Mouse (Mus musculus) T-helper 1 cell (primary cell): ENCODE results near the gene Rps6kc1.

Experiments
- in situ Hi-C: fragments of 300-600 bp; cut with MboI, MseI; formaldehyde crosslinking; loops from one replicate; pipeline ENCODE4 v1.15.1; 2025; ENCODE audit warnings: high pct_unique_total_duplicates

The Rps6kc1 gene

DNA sequence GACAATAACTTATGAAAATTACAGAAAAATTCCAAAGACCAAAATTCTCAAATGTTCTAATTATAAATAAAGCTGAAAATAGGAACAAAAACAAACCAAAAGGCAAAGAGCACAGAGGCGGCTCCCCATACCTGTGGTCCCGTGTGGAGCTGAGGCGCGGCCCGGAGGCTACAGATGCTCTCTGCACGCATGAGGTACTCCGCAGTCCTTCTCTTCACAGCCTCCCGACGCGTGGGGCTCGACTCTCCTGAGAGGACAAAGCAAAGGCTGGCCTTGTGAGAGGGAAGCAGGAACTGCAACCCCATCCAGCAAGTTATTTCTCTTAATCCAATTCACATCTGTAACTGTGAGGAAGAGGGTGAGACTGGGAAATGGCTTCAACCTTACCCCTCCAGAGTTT lies 67.2 kb downstream of the Rps6kc1 start:
- in situ Hi-C loops = no loop called here

DNA sequence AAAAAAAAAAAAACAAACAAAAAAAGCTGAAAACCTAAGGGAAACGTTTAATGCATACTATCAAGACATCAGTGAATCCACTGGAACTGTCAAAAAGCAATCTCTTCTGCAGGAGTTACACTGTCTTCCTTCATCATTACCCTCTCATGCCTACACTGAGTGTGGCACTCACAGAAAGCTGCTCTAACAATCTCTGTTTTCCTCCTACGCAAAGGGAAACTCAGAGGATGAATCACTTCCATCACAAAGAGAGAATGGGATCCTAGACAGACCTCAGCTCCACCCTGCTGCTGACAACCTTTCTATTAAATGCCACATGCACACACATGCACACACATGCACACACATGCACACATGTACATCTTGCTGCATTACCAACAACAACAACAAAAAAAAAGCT lies 75.5 kb downstream of the Rps6kc1 start:
- in situ Hi-C loops = loop anchor here (10.0 kb wide), 1 partner anchor 49 kb away; no protein-coding TSS in a partner anchor

DNA sequence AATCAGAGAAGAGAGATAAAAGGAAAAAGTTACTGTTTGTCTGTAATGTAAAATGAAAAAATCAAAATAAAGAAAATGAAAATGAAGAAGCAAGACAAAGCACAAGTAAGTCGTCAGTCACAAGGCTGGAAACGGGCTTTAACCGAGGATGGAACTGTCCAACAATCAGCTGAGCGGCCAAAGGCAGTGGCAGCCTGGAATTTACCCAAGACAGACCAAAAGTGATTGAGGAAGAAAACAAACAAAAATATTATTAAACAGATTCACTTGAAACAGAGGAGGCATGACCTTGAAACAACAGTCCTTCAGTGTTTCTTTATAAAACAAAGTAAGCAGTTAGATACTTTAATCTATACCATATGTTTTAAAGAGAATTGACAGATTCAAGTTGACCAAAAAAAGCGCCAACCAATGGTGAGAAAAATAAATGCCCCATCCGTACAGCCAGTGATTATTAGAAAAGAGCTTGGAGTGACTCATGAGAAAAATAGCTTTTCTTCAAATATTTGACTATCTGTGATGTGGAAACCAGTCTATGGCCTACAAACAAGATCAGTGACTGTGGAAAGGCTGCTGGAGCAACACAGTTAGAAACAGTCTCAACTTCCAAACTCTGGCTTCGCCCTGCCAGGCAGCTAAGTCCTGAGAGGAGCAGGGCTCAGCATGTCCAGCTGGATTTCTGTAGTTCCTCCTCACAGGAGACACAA lies 77.2 kb downstream of the Rps6kc1 start:
- in situ Hi-C loops = loop anchor here (10.0 kb wide), 1 partner anchor 50 kb away; no protein-coding TSS in a partner anchor

DNA sequence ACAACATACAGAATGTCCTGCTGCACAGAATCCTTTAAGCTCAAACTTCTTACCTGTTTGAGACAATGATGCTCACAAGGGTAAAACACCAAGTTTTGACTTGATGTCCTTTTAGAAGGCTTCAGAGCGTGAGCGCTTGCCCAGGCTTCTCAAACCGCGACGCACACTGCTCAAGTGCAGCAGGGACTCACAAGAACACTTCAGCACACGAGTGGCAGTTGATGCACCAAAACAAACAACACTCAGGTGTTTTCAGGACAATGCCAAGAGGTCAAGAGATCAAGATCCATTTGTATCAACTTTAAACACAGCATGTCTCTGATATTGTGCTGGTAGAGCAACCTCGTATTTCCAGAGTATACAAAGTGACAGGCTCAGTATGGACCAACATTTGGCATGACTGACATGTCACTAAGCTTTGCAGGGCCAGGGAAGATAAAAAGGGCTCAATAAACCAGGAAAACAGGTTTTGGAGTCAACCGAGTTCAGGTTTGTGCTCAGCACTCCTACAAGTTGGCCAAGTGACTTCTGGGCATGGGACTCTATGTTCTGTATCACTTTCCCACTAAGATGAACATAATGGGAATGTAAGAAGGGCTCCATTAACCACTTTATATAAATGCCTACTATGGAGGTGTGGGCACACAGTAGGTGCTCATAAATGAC lies 78.5 kb downstream of the Rps6kc1 start:
- in situ Hi-C loops = loop anchor here (10.0 kb wide), 1 partner anchor 52 kb away; no protein-coding TSS in a partner anchor

DNA sequence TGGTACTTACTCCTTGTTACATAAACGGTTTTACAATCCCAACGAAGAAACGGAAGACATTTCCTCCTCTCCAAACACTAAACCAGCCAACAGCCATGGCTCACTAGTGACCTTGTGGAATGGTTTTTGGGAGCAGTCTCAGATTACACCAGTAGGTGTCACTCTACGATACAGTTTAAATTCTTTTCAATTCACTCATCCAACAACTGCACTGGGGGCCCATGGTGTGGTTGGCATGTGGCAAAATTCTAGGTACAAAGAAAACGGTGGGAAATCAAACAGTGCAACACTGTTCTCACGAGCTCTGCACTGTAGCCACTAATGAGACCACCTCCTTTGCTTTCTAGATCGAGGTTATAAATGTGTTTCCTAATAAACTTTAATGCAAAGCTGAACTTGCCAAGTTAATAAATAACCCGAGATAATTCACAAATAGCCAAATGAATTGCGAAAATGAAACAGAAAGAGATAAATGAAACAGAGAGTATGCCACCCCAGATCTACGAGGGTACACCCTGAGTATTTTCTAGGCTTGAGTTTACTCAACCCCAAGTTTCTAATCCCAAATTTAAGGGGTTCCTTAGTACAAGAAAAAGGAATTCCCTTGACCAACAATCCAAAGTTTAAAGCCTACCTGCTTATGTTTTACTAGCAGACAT lies 79.6 kb downstream of the Rps6kc1 start:
- in situ Hi-C loops = loop anchor here (10.0 kb wide), 1 partner anchor 53 kb away; no protein-coding TSS in a partner anchor

DNA sequence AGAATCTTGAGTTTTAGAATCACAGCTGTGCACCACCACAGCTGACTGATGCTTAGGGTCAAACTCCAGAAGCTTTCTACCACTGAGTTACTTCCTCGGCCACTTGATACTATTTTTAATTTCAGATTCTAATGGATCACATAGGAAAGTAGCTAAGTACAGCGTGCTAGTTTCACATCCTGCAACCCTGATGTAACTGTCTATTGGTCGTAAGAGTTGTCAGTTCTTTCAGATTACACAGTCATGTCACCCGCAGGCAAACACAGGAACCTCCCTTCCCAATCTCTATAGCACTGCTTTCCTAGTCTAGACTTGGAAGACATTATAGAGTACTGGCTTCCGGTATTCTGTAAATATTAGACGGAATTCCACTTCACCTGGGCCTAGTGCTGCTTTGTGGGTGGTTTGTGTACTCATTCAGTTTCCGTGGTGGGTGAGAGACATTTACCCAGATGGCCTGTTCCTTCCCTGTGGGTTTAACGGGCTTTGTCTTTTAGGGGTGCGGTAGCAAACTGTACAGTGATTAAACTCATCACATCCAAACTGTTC lies 85.0 kb downstream of the Rps6kc1 start:
- in situ Hi-C loops = no loop called here

DNA sequence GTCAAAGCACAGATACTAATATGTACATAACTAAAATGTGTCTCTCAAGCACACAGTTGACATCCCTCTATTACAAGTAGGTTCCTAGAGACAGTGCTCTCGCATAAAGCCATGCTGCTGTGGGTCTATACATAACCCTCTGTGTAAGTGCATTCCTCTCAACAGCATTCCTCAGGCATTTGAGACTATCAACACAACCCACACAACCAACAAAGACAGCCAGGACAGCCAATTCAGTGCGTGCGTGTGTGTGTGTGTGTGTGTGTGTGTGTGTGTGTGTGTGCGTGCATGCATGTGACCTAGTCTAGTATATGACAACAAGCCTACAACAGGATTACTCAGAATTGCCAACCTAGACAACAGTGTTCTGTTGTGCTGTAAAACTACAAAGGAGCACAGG lies 87.8 kb downstream of the Rps6kc1 start:
- in situ Hi-C loops = no loop called here

DNA sequence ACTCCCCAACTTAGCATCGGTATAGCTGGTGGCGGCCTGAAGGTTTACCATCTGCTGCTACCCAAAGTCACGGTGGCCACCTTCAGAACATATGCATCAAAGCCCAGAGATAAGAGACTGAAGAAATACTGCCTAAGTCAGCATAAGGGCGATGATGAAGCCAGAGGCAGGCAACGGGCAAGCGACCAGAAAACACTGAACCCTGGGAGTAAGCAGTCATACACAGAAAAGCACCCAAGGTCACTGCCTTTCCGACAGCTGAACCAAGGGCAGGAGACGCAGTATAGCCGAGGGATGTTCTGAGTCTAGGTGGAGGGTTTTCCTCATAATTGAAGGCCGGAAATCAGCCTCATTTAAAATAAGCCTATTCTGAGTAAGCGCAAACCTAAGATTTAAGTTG lies 95.4 kb downstream of the Rps6kc1 start:
- in situ Hi-C loops = no loop called here

DNA sequence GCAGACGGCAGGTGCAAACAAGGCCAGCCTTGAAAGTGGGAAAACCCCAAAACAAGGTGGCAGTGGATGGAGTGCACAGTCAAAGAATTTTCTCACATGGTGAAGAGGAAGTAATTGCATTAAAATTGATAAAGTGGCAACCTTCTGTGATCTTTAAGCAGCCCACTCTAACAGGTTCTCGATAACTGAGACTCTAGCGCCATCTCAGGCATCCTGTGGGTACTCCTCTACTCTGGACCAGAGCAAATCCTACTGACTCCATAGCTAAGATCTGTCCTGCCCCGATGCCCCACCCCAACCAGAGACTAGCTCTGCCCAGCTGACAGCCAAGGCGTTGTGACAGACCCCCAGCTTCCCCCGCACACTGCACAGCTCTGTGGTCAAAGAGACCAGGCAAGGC lies 101.2 kb downstream of the Rps6kc1 start:
- in situ Hi-C loops = no loop called here

DNA sequence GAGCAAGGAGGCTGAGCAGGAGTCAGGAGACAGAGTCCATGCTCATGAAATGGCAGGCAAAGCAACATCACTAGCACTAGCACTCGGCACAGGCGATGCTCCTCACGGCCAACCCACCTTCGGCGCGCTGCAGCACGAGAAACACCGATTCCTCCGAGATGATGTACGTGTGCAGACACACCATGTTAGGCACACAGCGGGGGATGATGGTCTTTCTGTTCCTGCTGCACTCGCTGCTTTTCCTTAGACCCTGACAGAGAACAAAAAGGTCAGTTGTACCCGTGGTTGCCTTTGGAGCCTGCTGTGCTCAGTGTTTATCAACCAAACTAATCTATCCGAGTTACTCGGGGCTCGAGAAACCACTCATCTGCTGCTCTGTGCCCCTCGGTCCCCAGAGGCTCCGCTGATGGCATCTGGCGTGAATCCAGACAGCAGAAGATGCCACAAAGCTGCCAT lies 102.8 kb downstream of the Rps6kc1 start:
- in situ Hi-C loops = no loop called here

DNA sequence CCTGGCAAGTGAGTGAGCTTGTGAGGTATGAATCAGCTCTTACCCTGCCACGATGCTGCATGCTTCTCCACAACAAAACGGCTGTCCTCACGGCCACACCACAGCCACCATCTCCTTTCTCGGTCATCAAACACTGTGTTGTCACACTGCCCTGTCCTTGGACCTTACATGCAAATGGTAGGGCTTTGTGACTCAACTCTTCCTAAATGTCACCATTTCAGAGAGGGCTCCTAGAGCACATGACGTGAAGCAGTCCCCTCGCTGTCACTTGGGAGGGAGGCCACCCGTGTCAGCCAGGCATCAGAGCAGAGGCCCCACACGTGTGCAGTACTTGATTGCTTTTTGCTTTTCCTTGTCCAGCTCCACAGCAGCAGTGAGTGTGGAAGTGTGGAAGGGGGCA lies 104.8 kb downstream of the Rps6kc1 start:
- in situ Hi-C loops = no loop called here

DNA sequence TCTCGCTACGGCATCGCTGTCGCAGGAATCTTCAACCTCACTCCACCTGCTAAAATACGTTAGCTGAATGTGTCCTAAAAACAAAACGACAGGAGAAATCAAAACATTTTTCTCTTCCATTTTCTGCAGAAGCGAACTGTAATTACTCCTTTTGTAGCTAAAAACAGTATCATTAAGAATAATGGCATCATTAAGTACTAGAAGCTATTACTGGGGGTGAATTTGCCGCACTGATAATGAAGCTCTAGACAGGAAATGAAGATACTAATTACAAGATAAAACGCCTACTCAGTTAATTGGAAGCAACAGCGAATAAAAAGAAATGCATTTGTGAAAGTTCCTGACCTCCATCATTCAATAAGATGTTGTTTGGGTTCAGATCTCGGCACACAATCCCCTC lies 112.9 kb downstream of the Rps6kc1 start:
- in situ Hi-C loops = loop anchor here (10.0 kb wide), 1 partner anchor 1014 kb away; no protein-coding TSS in a partner anchor

DNA sequence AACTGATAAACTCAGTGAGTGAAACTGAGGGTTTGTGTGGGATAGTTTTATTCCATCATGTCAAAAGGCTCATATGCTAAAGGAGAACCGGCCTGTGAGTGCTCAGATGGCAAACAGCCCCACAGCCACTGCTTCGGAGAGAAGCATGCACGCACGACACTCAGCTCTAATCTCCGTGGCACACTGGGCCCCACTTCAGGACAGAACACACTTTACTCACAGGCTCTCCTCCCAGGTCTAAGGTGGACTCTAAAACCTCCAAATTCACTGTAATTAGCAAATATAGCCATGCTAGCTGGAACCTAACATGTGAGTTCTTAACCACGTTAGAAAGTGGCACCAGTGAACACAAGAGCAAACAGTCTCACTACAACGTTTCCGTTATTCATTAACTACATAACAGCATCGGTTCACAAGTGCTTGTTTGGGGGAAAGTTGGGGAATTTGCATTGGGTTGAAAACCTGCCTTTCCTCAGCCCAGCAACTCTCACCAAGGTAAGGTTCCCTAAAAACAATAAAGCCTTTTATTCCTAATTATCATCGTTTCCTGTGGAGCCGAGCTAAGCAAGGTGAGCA lies 114.0 kb downstream of the Rps6kc1 start:
- in situ Hi-C loops = loop anchor here (10.0 kb wide), 1 partner anchor 1013 kb away; no protein-coding TSS in a partner anchor

DNA sequence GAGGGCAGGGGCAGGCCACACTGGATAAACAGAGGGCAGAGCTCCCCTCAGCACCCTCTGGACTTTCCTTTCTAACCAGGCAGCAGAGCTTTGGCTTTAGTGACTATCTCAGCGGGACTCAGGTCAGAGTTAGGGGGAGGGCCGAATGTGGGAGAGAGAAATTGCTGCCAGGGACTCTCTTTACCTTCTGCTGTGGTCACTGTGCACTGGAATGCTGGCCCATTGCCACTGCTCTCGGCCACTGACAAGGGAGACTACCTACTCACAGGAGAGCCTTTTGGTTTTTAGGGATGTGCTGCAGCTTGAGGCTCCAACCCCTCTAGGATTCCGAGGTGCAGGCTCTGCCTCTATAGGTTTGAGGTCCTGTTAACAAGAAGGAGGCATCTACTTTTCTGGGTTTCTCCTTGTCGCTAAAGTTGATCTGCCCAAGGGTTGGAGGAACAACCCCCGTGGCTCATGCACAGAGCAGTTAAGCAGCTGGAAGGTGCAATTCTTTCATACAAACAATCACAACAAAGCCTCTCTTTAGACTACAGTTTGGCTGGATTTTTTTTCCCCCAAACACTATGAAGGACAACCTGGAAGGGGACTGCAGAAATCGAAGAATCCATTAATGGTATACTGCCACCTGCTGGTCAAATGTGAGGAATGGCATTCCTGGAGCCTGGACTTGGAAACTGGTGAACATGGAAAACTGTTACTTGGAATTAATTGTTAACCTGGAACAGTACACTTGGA lies 114.7 kb downstream of the Rps6kc1 start:
- in situ Hi-C loops = loop anchor here (10.0 kb wide), 1 partner anchor 1012 kb away; no protein-coding TSS in a partner anchor

DNA sequence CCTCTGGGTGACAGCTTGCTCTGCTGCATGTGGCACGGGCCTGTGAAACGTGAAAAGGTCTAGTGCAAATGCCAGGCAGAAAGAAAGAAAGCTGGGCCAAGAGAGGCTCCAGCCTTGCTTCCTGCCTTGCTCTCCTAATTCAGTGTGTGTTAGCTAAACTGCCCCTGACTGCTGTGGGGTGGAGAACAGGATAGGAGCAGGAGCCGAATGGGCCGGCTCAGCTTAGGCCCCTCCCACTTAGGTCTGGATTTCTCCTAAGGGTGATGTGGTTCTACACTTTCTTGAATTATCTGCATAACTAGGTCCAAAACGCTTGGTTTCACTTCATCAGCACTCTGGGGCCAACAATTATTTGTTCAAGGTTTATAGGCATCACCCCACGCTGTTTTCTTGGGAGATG lies 119.9 kb downstream of the Rps6kc1 start:
- in situ Hi-C loops = loop anchor here (10.0 kb wide), 1 partner anchor 1007 kb away; no protein-coding TSS in a partner anchor

DNA sequence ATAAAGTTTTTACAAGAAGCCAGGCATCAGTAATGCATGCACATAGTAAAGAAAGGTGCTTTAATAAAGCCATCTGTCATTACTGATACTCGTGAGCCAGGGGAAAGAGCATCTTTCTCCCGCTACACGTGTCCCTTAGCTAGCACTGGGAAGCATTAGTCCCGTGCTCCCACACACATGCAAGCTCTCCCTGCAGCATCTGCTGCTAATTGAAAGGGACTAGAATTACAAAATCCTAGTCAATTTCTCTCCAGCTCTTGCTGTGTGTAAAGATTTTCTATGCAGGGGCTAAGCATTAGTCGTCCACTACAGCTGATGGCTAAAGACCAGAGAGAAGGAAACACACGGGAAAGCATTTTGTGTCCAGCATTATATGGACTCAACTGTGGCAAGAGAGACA lies 120.8 kb downstream of the Rps6kc1 start:
- in situ Hi-C loops = loop anchor here (10.0 kb wide), 1 partner anchor 1006 kb away; no protein-coding TSS in a partner anchor

DNA sequence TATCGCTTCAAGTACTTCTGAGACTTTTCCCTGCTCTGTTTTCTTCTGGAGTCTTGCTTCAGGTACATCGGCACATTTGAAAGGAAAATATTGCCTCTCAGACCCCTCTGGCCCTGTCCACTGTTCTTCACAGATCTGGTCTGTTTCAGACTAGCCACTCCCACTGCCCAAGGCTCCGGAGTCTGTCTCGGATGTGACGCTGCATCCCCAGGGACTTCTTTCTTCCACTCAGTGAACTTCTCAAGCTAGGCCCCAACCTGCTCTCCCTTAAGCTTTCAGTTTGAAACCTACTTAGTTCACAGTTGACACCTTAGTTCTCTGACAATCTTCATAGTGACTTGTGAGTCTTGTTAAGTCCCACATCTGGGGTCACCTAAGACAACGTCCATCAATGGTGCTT lies 133.9 kb downstream of the Rps6kc1 start:
- in situ Hi-C loops = no loop called here

DNA sequence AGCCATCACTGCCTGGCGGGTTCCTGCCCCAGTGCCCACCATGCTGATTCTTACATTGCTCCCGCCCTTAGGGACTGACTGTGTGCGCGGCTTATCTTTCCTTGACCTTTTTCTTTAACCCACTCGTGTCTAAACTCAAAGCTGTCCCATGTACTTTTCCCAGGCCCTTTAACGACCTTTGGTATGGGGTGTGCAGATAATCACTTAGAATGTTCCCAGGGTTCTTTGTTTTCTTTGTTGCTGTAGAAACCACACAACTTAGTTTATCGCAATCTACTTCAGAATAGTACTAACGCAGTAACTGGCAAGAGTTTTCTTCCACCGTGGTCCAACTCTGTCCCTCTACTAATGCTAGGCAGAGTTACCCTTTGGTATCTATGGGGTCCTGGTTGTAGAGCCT lies 135.3 kb downstream of the Rps6kc1 start:
- in situ Hi-C loops = no loop called here

DNA sequence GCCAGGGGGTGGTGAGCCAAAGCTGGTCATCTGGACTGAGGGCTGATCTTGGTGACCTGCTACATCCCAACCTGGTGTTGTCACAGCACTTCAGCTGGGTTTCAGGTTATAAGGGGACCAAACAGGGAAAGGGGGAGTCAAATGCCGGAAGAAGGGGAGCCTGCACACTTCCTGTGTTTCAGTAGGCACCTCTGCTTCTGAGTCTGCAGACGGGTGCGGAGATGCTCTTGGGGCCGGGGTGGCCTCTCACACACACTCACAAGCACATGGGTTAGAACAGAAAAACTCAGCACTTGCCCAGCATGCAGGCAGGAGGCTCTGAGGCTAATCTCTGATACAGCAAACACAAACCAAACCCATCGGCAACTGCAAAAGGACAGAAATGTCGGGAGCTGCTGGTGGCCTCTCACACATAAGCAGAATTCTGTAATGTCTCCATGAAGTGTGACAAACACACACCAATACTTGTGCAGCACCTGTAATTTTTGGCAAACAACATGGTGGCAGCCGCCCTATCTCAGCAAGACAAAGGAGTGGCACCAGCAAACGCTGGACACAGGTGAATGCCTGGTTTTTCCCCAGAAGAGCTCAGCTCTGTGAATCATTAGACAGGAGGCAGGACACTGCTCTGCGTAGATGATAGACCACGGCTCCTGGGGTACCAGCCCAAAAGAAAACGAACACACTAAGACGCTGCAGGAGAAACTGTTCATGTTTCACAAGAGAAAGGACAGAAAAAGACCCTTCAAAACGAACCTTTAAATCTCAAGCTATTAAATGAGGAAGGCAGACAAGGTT lies 139.3 kb downstream of the Rps6kc1 start:
- in situ Hi-C loops = no loop called here

DNA sequence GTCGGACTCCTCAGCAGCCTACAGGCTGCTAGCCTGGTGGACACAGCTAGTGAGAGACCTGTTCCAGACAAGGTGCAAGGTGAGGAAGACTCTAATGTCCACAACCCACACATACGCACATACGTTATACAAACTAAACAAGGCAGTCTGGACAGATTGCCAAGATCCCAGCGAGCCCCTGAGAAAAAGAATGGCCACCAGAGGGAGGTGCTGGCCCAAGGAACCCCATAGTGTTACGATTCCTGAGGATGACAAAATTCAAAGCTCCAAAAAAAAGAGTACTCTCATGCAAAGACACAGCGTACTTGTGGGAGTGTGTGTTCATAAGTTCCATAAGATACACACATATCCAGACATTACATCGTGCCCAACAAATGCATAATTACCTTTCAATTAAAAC lies 141.8 kb downstream of the Rps6kc1 start:
- in situ Hi-C loops = no loop called here
